ENCODE assay signal across 14 mouse cellular contexts in the genomic region with DNA sequence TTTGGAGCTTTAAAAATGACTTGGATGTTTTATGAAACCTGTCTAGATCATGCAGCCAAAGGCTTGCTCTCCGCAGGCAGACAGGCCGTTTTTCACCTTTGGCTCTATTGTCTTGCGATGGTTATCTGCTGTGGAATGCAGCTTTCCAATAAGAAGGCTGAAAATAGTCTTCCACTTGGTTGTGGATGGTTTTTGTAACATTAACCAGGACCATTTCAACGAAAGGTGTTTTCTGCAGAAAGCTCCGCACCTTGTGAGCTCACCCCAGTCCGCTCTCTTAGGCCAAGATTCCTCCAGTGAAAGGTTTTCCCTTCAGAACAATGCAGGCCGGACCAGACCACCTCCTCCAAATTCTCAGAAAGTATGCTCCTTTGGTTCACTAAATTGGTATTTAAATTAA.
DNase-seq lines count a peak whose midpoint lies in the region; ATAC-seq and TF ChIP-seq lines count a peak whose summit lies in the region.
"Had no signal": no experiment of that assay in that cellular context is flagged by ENCODE, and none has a peak within 500 bp of the region (broad histone marks: within the 10 kb centered on the region; RNA-seq: fewer than 3 reads in every experiment).

No protein-coding gene starts in this region.

- 0 out of 2 replicates have a peak, but pooled peaks cover 3% of the 10 kb centered on the region for H3K4me1 ChIP-seq in embryonic facial prominence, embryonic 15.5 days
- H3K4me1 ChIP-seq in intestine, postnatal 0 days (replicated peaks; ENCODE audit: control insufficient read depth, insufficient read depth, low read length): no peaks in the 10 kb centered on the region
- no peaks in the 10 kb centered on the region for H3K4me1 ChIP-seq in midbrain, embryonic 16.5 days (ENCODE audit: control insufficient read depth, insufficient read depth, low read length)
- H3K4me1 ChIP-seq in kidney, embryonic 14.5 days (ENCODE audit: control insufficient read depth, insufficient read depth, low read length): no peaks in the 10 kb centered on the region
- H3K4me1 ChIP-seq: forebrain, embryonic 13.5 days; heart, embryonic 15.5 days; neural tube, embryonic 12.5 days had no signal

- ATAC-seq in embryonic facial prominence, embryonic 15.5 days (ENCODE audit: insufficient number of reproducible peaks, low FRiP score, low TSS enrichment, low read depth): no peak
- no peak for ATAC-seq in intestine, postnatal 0 days
- no peak for ATAC-seq in midbrain, embryonic 16.5 days
- no peak for ATAC-seq in kidney, embryonic 14.5 days (ENCODE audit: low FRiP score, low TSS enrichment)
- ATAC-seq: forebrain, embryonic 13.5 days; liver, postnatal 0 days had no signal

- peak; percentile 11 for DNase-seq in NIH3T3 (ENCODE audit: low read depth)
- DNase-seq in gastrocnemius, postnatal 10 days: no peak
- no peak for DNase-seq in thymus, adult 18-20 months
- DNase-seq: cerebellum, adult 9-10 months; kidney, adult 11 months; liver, postnatal 0 days had no signal

- H3K9ac ChIP-seq in embryonic facial prominence, embryonic 15.5 days: no peak overlapping the region
- H3K9ac ChIP-seq in intestine, postnatal 0 days (ENCODE audit: low read depth, low read length): peak overlapping the region; percentile 40; the same call in 1 of the 2 replicates
- H3K9ac ChIP-seq in midbrain, embryonic 16.5 days (ENCODE audit: low read depth, low read length): no peak overlapping the region
- no peak overlapping the region for H3K9ac ChIP-seq in kidney, embryonic 14.5 days (ENCODE audit: low read depth, low read length)
- H3K9ac ChIP-seq: forebrain, embryonic 13.5 days; heart, embryonic 15.5 days; liver, postnatal 0 days; neural tube, embryonic 12.5 days had no signal

- WGBS in embryonic facial prominence, embryonic 15.5 days: 63% methylated on average over 7 of the region's 7 CpGs
- 59% methylated on average over 7 of the region's 7 CpGs for WGBS in intestine, postnatal 0 days
- WGBS in midbrain, embryonic 16.5 days: 61% methylated on average over 7 of the region's 7 CpGs
- 78% methylated on average over 7 of the region's 7 CpGs for WGBS in kidney, embryonic 14.5 days

- no peaks in the 10 kb centered on the region for H3K9me3 ChIP-seq in embryonic facial prominence, embryonic 15.5 days (replicated peaks)
- H3K9me3 ChIP-seq in intestine, postnatal 0 days (ENCODE audit: control insufficient read depth): no peaks in the 10 kb centered on the region
- no peaks in the 10 kb centered on the region for H3K9me3 ChIP-seq in midbrain, embryonic 16.5 days (replicated peaks; ENCODE audit: control insufficient read depth, low read length, poor library complexity, severe bottlenecking)
- no peaks in the 10 kb centered on the region for H3K9me3 ChIP-seq in kidney, embryonic 14.5 days (ENCODE audit: control insufficient read depth, low read length)
- H3K9me3 ChIP-seq: forebrain, embryonic 13.5 days; heart, embryonic 15.5 days; neural tube, embryonic 12.5 days had no signal

- no peak overlapping the region for H3K4me2 ChIP-seq in embryonic facial prominence, embryonic 15.5 days (replicated peaks)
- H3K4me2 ChIP-seq in intestine, postnatal 0 days (replicated peaks; ENCODE audit: low read depth): peak overlapping the region; percentile 48
- H3K4me2 ChIP-seq in midbrain, embryonic 16.5 days (ENCODE audit: low read length): peak overlapping the region; percentile 28; the same call in 1 of the 2 replicates
- H3K4me2 ChIP-seq in kidney, embryonic 14.5 days (replicated peaks; ENCODE audit: low read depth, low read length): no peak overlapping the region
- H3K4me2 ChIP-seq: forebrain, embryonic 13.5 days; heart, embryonic 15.5 days had no signal

- H3K4me3 ChIP-seq in embryonic facial prominence, embryonic 15.5 days (replicated peaks): no peak overlapping the region
- H3K4me3 ChIP-seq in intestine, postnatal 0 days (ENCODE audit: low read depth, low read length): no peak overlapping the region
- H3K4me3 ChIP-seq in midbrain, embryonic 16.5 days (ENCODE audit: low read depth, low read length): no peak overlapping the region
- H3K4me3 ChIP-seq in kidney, embryonic 14.5 days (ENCODE audit: low read length): no peak overlapping the region
- H3K4me3 ChIP-seq: forebrain, embryonic 13.5 days; heart, embryonic 15.5 days; megakaryocyte, embryonic 14.5 days; neural tube, embryonic 12.5 days had no signal

- H3K36me3 ChIP-seq in embryonic facial prominence, embryonic 15.5 days: 0 out of 2 replicates have a peak, but pooled peaks cover 2% of the 10 kb centered on the region
- no peaks in the 10 kb centered on the region; the same call in 1 of the 2 replicates for H3K36me3 ChIP-seq in intestine, postnatal 0 days (ENCODE audit: control insufficient read depth, insufficient read depth)
- no peaks in the 10 kb centered on the region for H3K36me3 ChIP-seq in midbrain, embryonic 16.5 days (ENCODE audit: control insufficient read depth, insufficient read depth, low read length)
- no peaks in the 10 kb centered on the region for H3K36me3 ChIP-seq in kidney, embryonic 14.5 days (ENCODE audit: control insufficient read depth, insufficient read depth, low read length)
- H3K36me3 ChIP-seq: heart, embryonic 15.5 days; neural tube, embryonic 12.5 days had no signal

- no peaks in the 10 kb centered on the region for H3K27me3 ChIP-seq in embryonic facial prominence, embryonic 15.5 days
- no peaks in the 10 kb centered on the region for H3K27me3 ChIP-seq in intestine, postnatal 0 days (replicated peaks; ENCODE audit: control insufficient read depth, insufficient read depth, low read length)
- H3K27me3 ChIP-seq in midbrain, embryonic 16.5 days (ENCODE audit: control insufficient read depth, insufficient read depth, low read depth, low read length): no peaks in the 10 kb centered on the region
- H3K27me3 ChIP-seq in kidney, embryonic 14.5 days (ENCODE audit: control insufficient read depth, insufficient read depth, low read length): no peaks in the 10 kb centered on the region
- H3K27me3 ChIP-seq: forebrain, embryonic 13.5 days; heart, embryonic 15.5 days; neural tube, embryonic 12.5 days had no signal

- H3K27ac ChIP-seq in embryonic facial prominence, embryonic 15.5 days (replicated peaks): peak overlapping the region; percentile 55; the same call in 1 of the 2 replicates
- H3K27ac ChIP-seq in intestine, postnatal 0 days (ENCODE audit: low read depth, low read length): no peak overlapping the region
- H3K27ac ChIP-seq in midbrain, embryonic 16.5 days (ENCODE audit: low read length): no peak overlapping the region
- no peak overlapping the region for H3K27ac ChIP-seq in kidney, embryonic 14.5 days (ENCODE audit: low read depth, low read length)
- H3K27ac ChIP-seq: forebrain, embryonic 13.5 days; heart, embryonic 15.5 days; neural tube, embryonic 12.5 days had no signal

- TF ChIP-seq CTCF in intestine, postnatal 0 days (IDR thresholded peaks at IDR 0.05; ENCODE audit: low read depth): no peak

Comparison
In these comparisons a context has a peak if more than half of its experiments do, and no peak if none do; other contexts are left out.
1. H3K4me2 ChIP-seq: peak in intestine, postnatal 0 days (single experiment) and midbrain, embryonic 16.5 days (single experiment); none in embryonic facial prominence, embryonic 15.5 days (single experiment) and kidney, embryonic 14.5 days (single experiment).